Mouse (Mus musculus) neural tube, embryonic 13.5 days (tissue): Measurements from ENCODE around the gene Tm4sf19. TPM values are rescaled to one million over a fixed set of nuclear protein-coding genes. Genes with fewer than 3 reads are reported as not detected.

Source experiments
- ATAC-seq: fragments of 200-750 bp; cut with Nextera tagmentation; 2 replicates; pipeline ENCODE4 v1.8.0; 2017; ENCODE audit warnings: low read depth, mild to moderate bottlenecking, moderate TSS enrichment, moderate library complexity
- H3K27ac ChIP-seq: fragments of 300-500 bp; sonication (generic); replicated peaks from 2 replicates; pipeline ENCODE4 v1.5.1; 2015; ENCODE audit warnings: moderate library complexity, mild to moderate bottlenecking, inconsistent platforms
- H3K27me3 ChIP-seq: fragments of 300-500 bp; sonication (generic); 2 replicates; pipeline ENCODE4 v1.6.1; 2015; ENCODE audit warnings: mild to moderate bottlenecking, inconsistent platforms
- H3K36me3 ChIP-seq: fragments of 300-500 bp; sonication (generic); 2 replicates; pipeline ENCODE4 v1.6.1; 2015; ENCODE audit warnings: mild to moderate bottlenecking, inconsistent platforms
- H3K4me1 ChIP-seq: fragments of 300-500 bp; sonication (generic); replicated peaks from 2 replicates; pipeline ENCODE4 v1.6.1; 2015; ENCODE audit warnings: inconsistent platforms
- H3K4me2 ChIP-seq: fragments of 300-500 bp; sonication (generic); 2 replicates; pipeline ENCODE4 v1.6.1; 2015; ENCODE audit warnings: inconsistent platforms, mild to moderate bottlenecking, moderate library complexity
- H3K4me3 ChIP-seq: fragments of 300-500 bp; sonication (generic); 2 replicates; pipeline ENCODE4 v1.5.1; 2015; ENCODE audit warnings: mild to moderate bottlenecking, inconsistent platforms
- H3K9ac ChIP-seq: fragments of 300-500 bp; sonication (generic); 2 replicates; pipeline ENCODE4 v1.6.1; 2015; ENCODE audit warnings: moderate library complexity, mild to moderate bottlenecking, inconsistent platforms
- H3K9me3 ChIP-seq: fragments of 300-500 bp; sonication (generic); 2 replicates; pipeline ENCODE4 v1.6.1; 2016; ENCODE audit warnings: inconsistent platforms
- WGBS: fragments of 180-500 bp; shearing (Covaris S2); methylation state at CpG from one replicate; pipeline ENCODE4 v1.1.7; 2015; 5-methylcytosine and 5-hydroxymethylcytosine counted together
- polyA plus RNA-seq: library from polyadenylated mRNA; unstranded; fragments of >200 nt; fragmentation: Nextera tagmentation; extraction: Ambion mirVana; gene quantifications from 2 replicates; pipeline ENCODE4 v1.2.1, GENCODE M21; 2015

Tm4sf19 gene
- polyA plus RNA-seq: not detected in 2 replicates

GRCm38 (mm10) chr16:32400267-32400666 is at the start of gene Tm4sf19:
Gene Tm4sf19, plus strand, starts transcription at chr16:32400506.
- ATAC-seq: no peak
- Histone ChIP-seq H3K4me2 (no peak within 1 kb of the TSS), H3K4me3 (no peak within 1 kb of the TSS), H3K4me1 (no peaks in the 10 kb centered on the region), H3K36me3 (no peaks in the 10 kb centered on the region), H3K27ac (no peak within 1 kb of the TSS), H3K9ac (no peak within 1 kb of the TSS), H3K27me3 (no peaks in the 10 kb centered on the region), H3K9me3 (no peaks in the 10 kb centered on the region)
- WGBS: 84% methylated on average over 7 of the region's 7 CpGs

- Histone ChIP-seq H3K4me2 (no peak overlapping the region), H3K4me1 (no peaks in the 10 kb centered on the region), H3K4me3 (no peak overlapping the region), H3K27me3 (no peaks in the 10 kb centered on the region), H3K36me3 (peaks cover 28% of the 10 kb centered on the region), H3K27ac (no peak overlapping the region), H3K9ac (no peak overlapping the region), H3K9me3 (no peaks in the 10 kb centered on the region)
- ATAC-seq: no peak
- 93% methylated on average over 3 of the region's 3 CpGs for WGBS
Measured at GRCm38 (mm10) chr16:32350776-32351175, 49.5 kb upstream of the Tm4sf19 start.

- no peak overlapping the region for H3K4me2 ChIP-seq
- H3K36me3 ChIP-seq: peaks cover 51% of the 10 kb centered on the region
- H3K27ac ChIP-seq: no peak overlapping the region
- 96% methylated on average over 2 of the region's 2 CpGs for WGBS
- ATAC-seq: no peak
- H3K9me3 ChIP-seq: no peaks in the 10 kb centered on the region
- H3K4me3 ChIP-seq: no peak overlapping the region
- H3K9ac ChIP-seq: no peak overlapping the region
- no peaks in the 10 kb centered on the region for H3K4me1 ChIP-seq
- H3K27me3 ChIP-seq: no peaks in the 10 kb centered on the region
Measured at GRCm38 (mm10) chr16:32363530-32363929, 36.8 kb upstream of the Tm4sf19 start.

GRCm38 (mm10) chr16:32371351-32371750 is 29.0 kb upstream of the Tm4sf19 start:
- ATAC-seq: no peak
- H3K27me3 ChIP-seq: no peaks in the 10 kb centered on the region
- WGBS: 90% methylated on average over 4 of the region's 4 CpGs
- H3K4me1 ChIP-seq: no peaks in the 10 kb centered on the region
- no peaks in the 10 kb centered on the region for H3K9me3 ChIP-seq
- H3K4me2 ChIP-seq: no peak overlapping the region
- H3K36me3 ChIP-seq: peaks cover 70% of the 10 kb centered on the region
- H3K4me3 ChIP-seq: no peak overlapping the region
- H3K9ac ChIP-seq: no peak overlapping the region
- H3K27ac ChIP-seq: no peak overlapping the region

GRCm38 (mm10) chr16:32379575-32379974 is 20.7 kb upstream of the Tm4sf19 start:
- no peak for ATAC-seq
- Histone ChIP-seq H3K36me3 (peaks cover 89% of the 10 kb centered on the region), H3K9me3 (no peaks in the 10 kb centered on the region), H3K4me3 (no peak overlapping the region), H3K4me1 (no peaks in the 10 kb centered on the region), H3K9ac (no peak overlapping the region), H3K27me3 (no peaks in the 10 kb centered on the region), H3K27ac (no peak overlapping the region), H3K4me2 (no peak overlapping the region)
- 96% methylated on average over 2 of the region's 2 CpGs for WGBS

GRCm38 (mm10) chr16:32382901-32383300 is 17.4 kb upstream of the Tm4sf19 start:
- Histone ChIP-seq H3K27me3 (no peaks in the 10 kb centered on the region), H3K36me3 (peaks cover 88% of the 10 kb centered on the region), H3K27ac (no peak overlapping the region)

GRCm38 (mm10) chr16:32384885-32385284 is 15.4 kb upstream of the Tm4sf19 start:
- Histone ChIP-seq H3K4me2 (no peak overlapping the region), H3K36me3 (peaks cover 68% of the 10 kb centered on the region), H3K27me3 (no peaks in the 10 kb centered on the region), H3K9ac (no peak overlapping the region), H3K9me3 (no peaks in the 10 kb centered on the region), H3K4me3 (no peak overlapping the region), H3K4me1 (no peaks in the 10 kb centered on the region), H3K27ac (no peak overlapping the region)
- no peak for ATAC-seq
- WGBS: 94% methylated on average over 2 of the region's 2 CpGs

More at GRCm38 (mm10) chr16:32382901-32383300, 17.4 kb upstream of the Tm4sf19 start:
- Histone ChIP-seq H3K9me3 (no peaks in the 10 kb centered on the region), H3K9ac (no peak overlapping the region), H3K4me3 (no peak overlapping the region), H3K4me1 (no peaks in the 10 kb centered on the region), H3K4me2 (no peak overlapping the region)
- ATAC-seq: no peak

- Histone ChIP-seq H3K9ac (no peak overlapping the region), H3K27me3 (no peaks in the 10 kb centered on the region), H3K36me3 (peaks cover 64% of the 10 kb centered on the region), H3K27ac (no peak overlapping the region), H3K4me3 (no peak overlapping the region), H3K9me3 (no peaks in the 10 kb centered on the region), H3K4me2 (no peak overlapping the region), H3K4me1 (no peaks in the 10 kb centered on the region)
- 81% methylated on average over 3 of the region's 3 CpGs for WGBS
- no peak for ATAC-seq
Measured at GRCm38 (mm10) chr16:32386826-32387225, 13.5 kb upstream of the Tm4sf19 start.

- Histone ChIP-seq H3K9ac (no peak overlapping the region), H3K36me3 (peaks cover 57% of the 10 kb centered on the region), H3K4me1 (no peaks in the 10 kb centered on the region), H3K4me2 (no peak overlapping the region), H3K9me3 (no peaks in the 10 kb centered on the region), H3K27me3 (no peaks in the 10 kb centered on the region), H3K27ac (no peak overlapping the region), H3K4me3 (no peak overlapping the region)
- no peak for ATAC-seq
Measured at GRCm38 (mm10) chr16:32389049-32389448, 11.3 kb upstream of the Tm4sf19 start.

GRCm38 (mm10) chr16:32389841-32390240 is 10.5 kb upstream of the Tm4sf19 start:
- H3K9me3 ChIP-seq: no peaks in the 10 kb centered on the region

GRCm38 (mm10) chr16:32390882-32391281 is 9.4 kb upstream of the Tm4sf19 start:
- Histone ChIP-seq H3K27ac (no peak overlapping the region), H3K4me3 (no peak overlapping the region), H3K27me3 (no peaks in the 10 kb centered on the region), H3K4me1 (no peaks in the 10 kb centered on the region), H3K36me3 (peaks cover 45% of the 10 kb centered on the region), H3K9me3 (no peaks in the 10 kb centered on the region), H3K4me2 (no peak overlapping the region), H3K9ac (no peak overlapping the region)
- ATAC-seq: no peak
- 98% methylated on average over 3 of the region's 3 CpGs for WGBS

More at GRCm38 (mm10) chr16:32389841-32390240, 10.5 kb upstream of the Tm4sf19 start:
- H3K9ac ChIP-seq: no peak overlapping the region
- H3K27ac ChIP-seq: no peak overlapping the region
- H3K27me3 ChIP-seq: no peaks in the 10 kb centered on the region
- peaks cover 55% of the 10 kb centered on the region for H3K36me3 ChIP-seq
- H3K4me2 ChIP-seq: no peak overlapping the region
- no peak overlapping the region for H3K4me3 ChIP-seq
- WGBS: 90% methylated on average over 3 of the region's 3 CpGs
- ATAC-seq: no peak
- no peaks in the 10 kb centered on the region for H3K4me1 ChIP-seq

- Histone ChIP-seq H3K4me3 (no peak overlapping the region), H3K27me3 (no peaks in the 10 kb centered on the region), H3K36me3 (peaks cover 24% of the 10 kb centered on the region), H3K9ac (no peak overlapping the region), H3K9me3 (no peaks in the 10 kb centered on the region), H3K4me1 (no peaks in the 10 kb centered on the region), H3K27ac (peak overlapping the region; percentile 2; the same call in 1 of the 2 replicates), H3K4me2 (no peak overlapping the region)
- ATAC-seq: no peak
- 77% methylated on average over 6 of the region's 6 CpGs for WGBS
Measured at GRCm38 (mm10) chr16:32395679-32396540, 4.4 kb upstream of the Tm4sf19 start.

GRCm38 (mm10) chr16:32396541-32396835 is 3.8 kb upstream of the Tm4sf19 start:
- H3K4me3 ChIP-seq: no peak overlapping the region
- peak overlapping the region; percentile 2; the same call in 1 of the 2 replicates for H3K27ac ChIP-seq
- no peaks in the 10 kb centered on the region for H3K9me3 ChIP-seq
- WGBS: 63% methylated on average over 3 of the region's 3 CpGs
- no peak overlapping the region for H3K4me2 ChIP-seq
- H3K4me1 ChIP-seq: no peaks in the 10 kb centered on the region
- no peak for ATAC-seq
- H3K9ac ChIP-seq: no peak overlapping the region
- peaks cover 19% of the 10 kb centered on the region for H3K36me3 ChIP-seq
- H3K27me3 ChIP-seq: no peaks in the 10 kb centered on the region
